Mouse (Mus musculus): ENCODE measurements around the gene Fgr.
A peak's percentile ranks its signal among the peaks of the same experiment; 100 is the strongest.

Gene Fgr

GRCm38 (mm10) chr4:132958741-132959678 is 14.9 kb upstream of the Fgr start:
- DNase-seq (ENCODE audit: low read depth, low spot score), result peak; percentile 77

- no peak for DNase-seq (ENCODE audit: low read depth, low spot score)
These were observed 14.2 kb upstream of the Fgr start for GRCm38 (mm10) chr4:132959679-132960045.

DNA sequence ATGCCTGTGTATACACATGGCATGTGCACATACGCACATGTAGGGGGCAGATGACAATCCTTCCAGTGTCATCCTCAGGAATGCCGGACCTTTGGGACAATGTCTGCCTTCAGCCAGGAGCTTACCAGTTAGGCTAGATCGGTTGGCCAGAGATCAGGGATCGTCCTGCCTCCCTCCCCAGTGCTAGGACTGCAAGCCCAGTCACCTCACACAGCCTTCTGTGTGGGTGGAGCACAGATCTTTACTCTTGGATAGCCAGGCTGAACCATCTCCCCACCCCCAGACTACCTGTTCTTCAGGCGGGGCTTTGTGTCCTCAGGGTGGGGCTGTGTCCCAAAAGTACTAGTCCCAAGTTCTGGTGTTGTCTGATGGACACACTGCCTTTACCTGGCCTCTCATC is 13.6 kb upstream of the Fgr start:
- no peak for DNase-seq (ENCODE audit: low read depth, low spot score)

DNA sequence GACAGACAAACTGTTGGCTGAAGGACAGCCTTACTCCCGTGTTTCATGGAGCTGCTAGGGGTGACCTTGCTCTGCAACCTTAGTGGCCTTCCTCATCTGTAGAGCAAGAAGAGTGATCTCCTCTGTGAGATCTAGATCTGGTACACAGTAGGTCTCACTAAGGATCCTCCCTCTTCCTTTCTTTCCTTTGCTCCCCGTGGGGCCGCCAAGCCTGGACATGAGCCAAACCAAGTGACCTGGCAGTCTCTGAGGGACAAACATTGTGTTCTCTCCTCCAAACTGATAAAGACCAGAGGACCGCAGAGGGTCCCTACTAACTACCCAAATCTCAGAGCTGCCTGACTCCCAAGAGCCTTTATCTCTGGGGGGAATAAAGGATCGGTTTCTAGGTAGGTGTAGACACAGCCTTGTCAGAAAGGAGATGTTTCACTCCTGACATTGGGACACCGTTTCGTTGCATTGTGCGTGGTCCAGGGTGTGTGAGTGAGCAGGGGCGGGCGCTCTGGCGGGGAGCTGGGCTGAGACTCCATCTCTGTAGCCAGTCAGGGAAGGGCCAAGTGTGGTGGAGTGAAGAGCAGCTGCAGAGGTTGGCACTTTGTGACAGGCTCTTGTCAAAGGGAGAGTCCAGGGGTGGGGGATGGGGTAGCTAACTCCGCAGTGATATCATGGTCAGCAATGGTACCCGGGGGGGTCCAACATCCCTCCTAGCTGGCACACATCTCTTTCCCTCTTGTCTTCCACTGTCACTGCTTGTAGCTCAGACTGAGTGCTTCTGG is 12.8 kb upstream of the Fgr start:
- peak; percentile 89 for DNase-seq (ENCODE audit: low read depth, low spot score)

DNA sequence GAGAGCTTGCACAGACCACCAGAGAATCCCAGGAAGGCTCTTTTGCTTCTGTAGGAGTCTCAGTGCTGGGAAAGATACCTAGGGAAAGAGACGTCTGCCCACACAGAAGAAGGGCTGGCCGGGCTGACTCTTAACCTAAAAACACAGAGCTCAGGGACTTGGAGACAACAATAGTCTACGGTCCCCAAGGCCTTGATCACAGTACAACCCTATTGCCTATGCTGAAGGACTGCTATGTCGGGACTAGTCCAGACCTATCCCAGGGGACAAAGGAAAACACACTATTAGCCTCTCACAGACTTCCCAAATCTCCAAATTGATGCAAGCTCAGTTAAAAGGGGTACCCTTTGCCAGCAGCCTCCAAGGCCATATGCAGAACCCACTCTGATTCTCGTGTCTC is 12.0 kb upstream of the Fgr start:
- DNase-seq (ENCODE audit: low read depth, low spot score), result no peak

DNA sequence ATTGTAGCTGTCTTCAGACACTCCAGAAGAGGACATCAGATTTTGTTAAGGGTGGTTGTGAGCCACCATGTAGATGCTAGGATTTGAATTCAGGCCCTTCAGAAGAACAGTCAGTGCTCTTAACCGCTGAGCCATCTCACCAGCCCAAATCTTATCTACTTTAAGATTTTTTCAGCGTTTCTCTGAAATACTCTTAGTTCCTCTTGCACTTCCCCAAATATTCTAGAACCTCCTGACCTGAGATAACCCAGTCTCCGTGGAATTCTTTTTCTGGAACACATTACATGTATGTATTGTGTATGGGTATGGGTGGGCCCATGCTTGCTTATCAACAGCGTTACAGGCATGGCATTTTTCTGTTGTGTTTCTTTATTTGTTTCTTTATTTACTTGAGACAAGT is 11.3 kb upstream of the Fgr start:
- no peak for DNase-seq (ENCODE audit: low read depth, low spot score)

DNA sequence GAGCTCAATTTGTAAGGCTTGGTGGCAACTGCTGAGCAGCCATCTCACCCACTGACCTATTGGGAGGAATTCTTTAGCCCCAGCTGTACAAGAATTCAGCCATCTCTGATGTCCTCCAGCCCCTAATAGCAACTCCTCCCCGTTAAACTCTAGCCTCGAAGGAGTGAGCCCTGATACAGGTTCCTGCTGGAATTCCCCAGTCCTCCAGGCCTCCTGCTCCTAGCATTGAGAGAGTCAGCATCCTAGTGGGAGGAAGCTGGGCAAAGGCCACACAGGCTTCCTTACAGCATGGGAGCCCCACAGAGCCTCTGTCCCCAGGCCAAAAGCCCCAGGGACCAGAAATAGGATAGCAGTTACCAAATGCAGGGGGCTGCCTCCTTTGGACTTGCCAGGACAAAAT is 10.5 kb upstream of the Fgr start:
- no peak for DNase-seq (ENCODE audit: low read depth, low spot score)

DNA sequence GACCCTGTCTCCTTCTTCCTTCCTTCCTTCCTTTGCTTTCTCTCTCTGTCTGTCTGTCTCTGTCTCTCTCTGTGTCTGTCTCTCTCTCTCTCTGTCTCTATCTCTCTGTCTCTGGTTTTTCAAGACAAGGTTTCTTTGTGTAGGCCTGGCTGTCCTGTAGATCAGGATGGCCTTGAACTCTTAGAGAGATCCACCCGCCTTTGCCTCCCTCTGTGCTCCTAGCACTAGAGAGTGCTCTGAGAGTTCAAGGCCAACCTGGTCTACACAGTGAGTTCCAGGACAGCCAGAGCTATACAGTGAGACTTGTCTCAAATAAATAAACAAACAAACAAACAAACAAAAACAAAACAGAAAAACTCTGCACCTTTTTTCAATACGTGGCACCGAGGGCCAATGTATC is 9.8 kb upstream of the Fgr start:
- DNase-seq (ENCODE audit: low read depth, low spot score), result no peak

DNA sequence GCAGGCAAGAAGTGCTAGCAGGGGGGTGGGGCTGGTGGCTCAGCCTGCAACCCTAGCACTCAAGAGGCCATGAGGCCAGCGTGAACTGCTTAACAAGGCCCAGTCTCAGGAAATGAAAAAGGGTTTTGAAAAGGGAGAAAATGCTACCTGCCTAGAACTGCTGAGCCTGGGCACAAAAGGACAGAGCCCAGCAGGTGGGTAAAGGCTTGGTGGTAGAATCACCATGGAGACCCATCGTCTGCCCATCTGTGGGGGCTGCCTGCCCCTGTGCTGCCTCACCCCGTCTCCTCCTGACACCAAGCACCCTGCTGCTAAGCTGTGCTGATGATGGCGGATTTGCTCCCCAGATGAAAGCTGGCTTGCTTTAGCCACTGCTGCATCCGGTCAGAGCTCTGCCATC is 9.4 kb upstream of the Fgr start:
- DNase-seq (ENCODE audit: low read depth, low spot score), result no peak

GRCm38 (mm10) chr4:132968105-132968938 is 5.6 kb upstream of the Fgr start:
- DNase-seq (ENCODE audit: low read depth, low spot score), result no peak

DNA sequence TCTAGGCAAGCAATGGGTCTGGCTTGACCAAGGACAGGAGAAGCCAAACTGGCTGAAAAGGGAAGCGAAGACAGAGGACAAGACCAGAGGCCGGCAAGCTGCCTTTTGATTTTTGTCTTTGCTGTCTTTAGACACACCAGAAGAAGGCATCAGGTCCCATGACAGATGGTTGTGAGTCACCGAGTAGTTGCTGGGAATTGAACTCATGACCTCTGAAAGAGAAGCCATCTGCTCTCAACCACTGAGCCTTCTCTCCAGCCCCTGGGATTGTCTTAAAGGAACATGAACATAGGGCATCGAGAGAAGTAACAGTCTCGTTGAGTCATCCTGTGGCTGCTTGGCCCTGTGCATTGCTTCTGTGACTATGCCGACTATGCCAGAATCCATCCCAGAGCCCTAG is 2.3 kb upstream of the Fgr start:
- peak; percentile 60 for DNase-seq (ENCODE audit: low read depth, low spot score)

GRCm38 (mm10) chr4:132972101-132972500 is 1.8 kb upstream of the Fgr start:
- DNase-seq (ENCODE audit: low read depth, low spot score), result no peak

- DNase-seq (ENCODE audit: low read depth, low spot score), result no peak
These were observed 1.3 kb upstream of the Fgr start for GRCm38 (mm10) chr4:132972556-132972955.

GRCm38 (mm10) chr4:132973186-132973585 is 709 bp upstream of the Fgr start:
- DNase-seq (ENCODE audit: low read depth, low spot score), result no peak

DNA sequence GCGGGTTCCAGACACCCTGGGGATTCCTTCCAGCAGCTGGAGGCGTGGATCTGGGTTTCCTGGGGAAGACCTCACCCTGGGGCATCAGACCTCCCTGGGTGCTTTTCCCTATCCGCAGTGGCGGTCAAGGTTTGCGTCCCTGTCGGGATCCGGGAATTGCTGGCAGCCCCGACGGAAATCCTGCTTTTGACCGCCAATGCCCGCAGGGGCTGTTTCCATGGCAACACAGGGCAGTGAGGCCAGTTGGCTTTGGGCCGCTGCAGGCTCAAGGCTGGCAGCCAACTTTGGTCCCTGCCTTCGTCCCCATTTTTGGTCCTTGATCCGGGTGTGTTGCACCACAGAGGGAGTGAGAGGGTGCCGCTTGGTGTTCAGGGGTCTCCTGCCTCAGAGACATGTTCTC is 1.0 kb downstream of the Fgr start:
- peak; percentile 77 for DNase-seq (ENCODE audit: low read depth, low spot score)

DNA sequence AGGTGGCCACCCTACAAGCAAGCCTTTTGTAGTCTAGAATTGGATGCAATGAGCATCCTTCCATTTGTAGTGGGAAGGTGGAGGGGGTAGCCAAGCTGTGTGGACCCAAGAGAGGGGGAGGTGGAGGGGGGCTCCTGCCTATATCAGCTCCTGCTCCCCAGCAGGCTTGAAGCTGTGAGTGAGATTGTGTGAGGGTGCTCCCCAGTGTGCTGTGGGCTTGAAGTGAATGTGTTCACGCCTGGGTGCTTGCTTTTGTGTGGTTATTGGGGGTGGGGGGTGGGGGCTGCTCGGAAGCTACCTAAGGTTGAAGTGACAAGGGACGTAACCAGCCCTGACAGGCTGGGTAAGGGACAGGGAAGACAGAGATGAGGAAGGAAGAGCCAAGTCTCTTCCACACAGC is 1.9 kb downstream of the Fgr start:
- no peak for DNase-seq (ENCODE audit: low read depth, low spot score)

DNA sequence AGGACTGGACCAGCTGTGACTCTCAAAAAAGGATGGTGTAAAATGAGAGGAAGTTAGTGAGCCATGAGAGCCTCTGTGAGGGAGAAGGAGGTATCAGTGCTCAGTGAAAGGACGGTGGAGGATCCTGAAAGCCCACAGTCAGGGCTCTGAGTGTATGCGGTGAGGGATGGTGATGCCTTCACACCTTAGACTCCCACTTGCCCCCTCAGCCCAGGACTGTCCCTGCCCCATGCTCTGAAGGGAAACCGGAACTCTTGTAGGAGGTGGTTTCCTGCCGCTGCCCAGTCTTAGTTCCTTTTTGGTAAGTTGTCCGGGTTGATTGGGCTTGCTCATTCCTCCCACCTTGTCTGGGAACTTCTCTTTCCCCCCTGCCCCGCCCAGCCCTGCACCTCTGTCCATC is 2.8 kb downstream of the Fgr start:
- no peak for DNase-seq (ENCODE audit: low read depth, low spot score)

DNA sequence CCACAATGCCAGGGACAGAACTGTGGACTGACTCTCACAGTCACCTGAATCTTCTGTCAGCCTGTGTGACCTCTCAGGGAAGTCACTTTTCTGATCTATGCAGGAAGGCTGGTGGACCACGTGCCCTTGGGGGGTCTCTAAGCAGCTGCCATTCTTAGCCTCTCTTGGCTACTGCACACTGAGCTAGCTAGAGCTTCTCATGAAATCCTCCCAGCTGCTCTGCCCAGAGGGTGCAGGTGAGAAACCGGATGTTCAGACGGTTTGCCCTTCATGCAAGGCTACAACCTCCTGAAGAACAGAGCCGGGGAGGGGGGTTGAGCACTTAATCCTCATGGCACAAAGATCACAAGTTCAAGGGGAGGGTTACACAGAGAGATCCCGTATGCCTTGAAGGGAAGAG is 3.7 kb downstream of the Fgr start:
- DNase-seq (ENCODE audit: low read depth, low spot score), result no peak

DNA sequence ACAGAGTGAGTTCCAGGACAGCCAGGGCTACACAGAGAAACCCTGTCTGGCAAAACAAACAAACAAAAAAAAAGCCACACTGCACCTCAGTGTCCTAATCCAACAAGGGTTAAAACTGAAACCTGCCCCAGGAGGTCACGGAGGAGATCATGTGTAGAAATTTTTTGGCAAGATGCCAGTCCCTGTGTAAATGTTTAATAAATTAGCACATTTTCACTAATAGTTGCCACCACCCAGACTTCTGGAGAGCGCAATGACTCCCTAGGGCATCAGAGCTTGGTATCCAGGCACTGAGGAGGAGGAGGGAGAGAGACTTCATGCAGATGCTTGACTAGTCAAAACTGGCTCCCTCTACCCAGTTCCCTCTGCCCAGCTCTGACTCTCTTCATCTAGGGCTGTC is 5.3 kb downstream of the Fgr start:
- DNase-seq (ENCODE audit: low read depth, low spot score), result no peak

- no peak for DNase-seq (ENCODE audit: low read depth, low spot score)
These were observed 7.7 kb downstream of the Fgr start for GRCm38 (mm10) chr4:132981621-132982020.

DNA sequence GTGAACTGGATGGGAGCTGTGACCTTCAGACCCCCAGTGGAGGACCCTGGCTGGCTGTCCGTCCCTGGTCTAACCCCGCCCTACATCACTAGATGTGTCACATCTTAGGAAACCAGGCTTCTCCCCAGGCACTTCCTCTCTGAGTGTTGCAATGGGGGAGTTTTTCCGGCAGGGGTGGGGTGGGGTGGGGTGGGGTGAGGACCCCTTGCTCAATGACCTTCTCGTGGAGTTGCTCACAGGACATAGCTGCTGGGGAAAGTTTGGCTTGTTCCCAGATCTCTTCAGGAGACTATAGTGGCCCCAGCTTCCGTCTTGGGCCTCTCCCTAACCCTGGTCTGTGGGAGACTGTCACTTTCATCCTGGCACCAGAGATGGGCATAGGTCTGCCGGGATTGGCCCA is 9.1 kb downstream of the Fgr start:
- no peak for DNase-seq (ENCODE audit: low read depth, low spot score)

Data from brain, adult 2 months (tissue).